Mouse (Mus musculus): ENCODE measurements around the gene Irf2bp1. TPM values are rescaled to one million over a fixed set of nuclear protein-coding genes. Genes with fewer than 3 reads are reported as not detected.

Irf2bp1 gene
- polyA plus RNA-seq, 1 experiment from 2014 or later = 9.8 TPM

- Histone ChIP-seq H3K9me3 (ENCODE audit: control insufficient read depth, low read length) (no peaks in the 10 kb centered on the region), H3K9ac (ENCODE audit: low read length) (no peak overlapping the region), H3K36me3 (ENCODE audit: control insufficient read depth, insufficient read depth, low read length) (no peaks in the 10 kb centered on the region), H3K27ac (replicated peaks) (no peak overlapping the region), H3K4me2 (replicated peaks; ENCODE audit: low read depth) (no peak overlapping the region), H3K4me1 (replicated peaks; ENCODE audit: control insufficient read depth, insufficient read depth) (no peaks in the 10 kb centered on the region), H3K4me3 (ENCODE audit: low read depth, low read length) (no peak overlapping the region), H3K27me3 (ENCODE audit: control insufficient read depth, insufficient read depth, low read length) (no peaks in the 10 kb centered on the region)
- ATAC-seq (ENCODE audit: low FRiP score, low TSS enrichment) (no peak), DNase-seq (ENCODE audit: low spot score) (no peak)
- WGBS = 82% methylated on average over 4 of the region's 4 CpGs
- TF ChIP-seq CTCF (IDR thresholded peaks at IDR 0.05; ENCODE audit: low read depth) (no peak), EP300 (optimal IDR thresholded peaks at IDR 0.05) (no peak)
These were observed 12.2 kb downstream of the Irf2bp1 start for GRCm38 (mm10) chr7:19016042-19016441.

GRCm38 (mm10) chr7:19017909-19018308, 14.1 kb downstream of the Irf2bp1 start:
- H3K4me1 ChIP-seq (replicated peaks; ENCODE audit: control insufficient read depth, insufficient read depth) = no peaks in the 10 kb centered on the region
- H3K9me3 ChIP-seq (ENCODE audit: control insufficient read depth, low read length) = no peaks in the 10 kb centered on the region
- DNase-seq (ENCODE audit: low spot score) (no peak), ATAC-seq (ENCODE audit: low FRiP score, low TSS enrichment) (no peak)
- no peaks in the 10 kb centered on the region for H3K27me3 ChIP-seq (ENCODE audit: control insufficient read depth, insufficient read depth, low read length)
- H3K27ac ChIP-seq (replicated peaks) = no peak overlapping the region
- no peak overlapping the region for H3K9ac ChIP-seq (ENCODE audit: low read length)
- no peak overlapping the region for H3K4me2 ChIP-seq (replicated peaks; ENCODE audit: low read depth)
- no peak for TF ChIP-seq EP300 (optimal IDR thresholded peaks at IDR 0.05)
- no peak for TF ChIP-seq CTCF (IDR thresholded peaks at IDR 0.05; ENCODE audit: low read depth)
- no peaks in the 10 kb centered on the region for H3K36me3 ChIP-seq (ENCODE audit: control insufficient read depth, insufficient read depth, low read length)
- no peak overlapping the region for H3K4me3 ChIP-seq (ENCODE audit: low read depth, low read length)
- WGBS = 87% methylated on average over 7 of the region's 7 CpGs

- Histone ChIP-seq H3K4me2 (replicated peaks; ENCODE audit: low read depth) (peak overlapping the region; percentile 45), H3K36me3 (ENCODE audit: control insufficient read depth, insufficient read depth, low read length) (no peaks in the 10 kb centered on the region), H3K27ac (replicated peaks) (0 out of 2 replicates have a peak overlapping the region, but pooled peaks have one; percentile 18), H3K4me3 (ENCODE audit: low read depth, low read length) (no peak overlapping the region; the same call in 1 of the 2 replicates), H3K4me1 (replicated peaks; ENCODE audit: control insufficient read depth, insufficient read depth) (no peaks in the 10 kb centered on the region), H3K9me3 (ENCODE audit: control insufficient read depth, low read length) (no peaks in the 10 kb centered on the region), H3K9ac (ENCODE audit: low read length) (no peak overlapping the region), H3K27me3 (ENCODE audit: control insufficient read depth, insufficient read depth, low read length) (0 out of 2 replicates have a peak, but pooled peaks cover 7% of the 10 kb centered on the region)
- 13% methylated on average over 8 of the region's 8 CpGs for WGBS
- no peak for TF ChIP-seq CTCF (IDR thresholded peaks at IDR 0.05; ENCODE audit: low read depth)
- no peak for TF ChIP-seq EP300 (optimal IDR thresholded peaks at IDR 0.05)
- ATAC-seq (ENCODE audit: low FRiP score, low TSS enrichment) = no peak
- DNase-seq (ENCODE audit: low spot score) = no peak
These were observed 17.2 kb downstream of the Irf2bp1 start for GRCm38 (mm10) chr7:19021048-19021447.

- Histone ChIP-seq H3K9me3 (ENCODE audit: control insufficient read depth, low read length) (no peaks in the 10 kb centered on the region), H3K9ac (ENCODE audit: low read length) (peak overlapping the region; percentile 48), H3K36me3 (ENCODE audit: control insufficient read depth, insufficient read depth, low read length) (no peaks in the 10 kb centered on the region), H3K27me3 (ENCODE audit: control insufficient read depth, insufficient read depth, low read length) (0 out of 2 replicates have a peak, but pooled peaks cover 7% of the 10 kb centered on the region), H3K4me2 (replicated peaks; ENCODE audit: low read depth) (peak overlapping the region; percentile 45), H3K4me3 (ENCODE audit: low read depth, low read length) (peak overlapping the region; percentile 42), H3K4me1 (replicated peaks; ENCODE audit: control insufficient read depth, insufficient read depth) (no peaks in the 10 kb centered on the region), H3K27ac (replicated peaks) (peak overlapping the region; percentile 70)
- ATAC-seq (ENCODE audit: low FRiP score, low TSS enrichment) (no peak), DNase-seq (ENCODE audit: low spot score) (peak; percentile 67)
- TF ChIP-seq EP300 (optimal IDR thresholded peaks at IDR 0.05) = no peak
- TF ChIP-seq CTCF (IDR thresholded peaks at IDR 0.05; ENCODE audit: low read depth) = no peak
- WGBS = 39% methylated on average over 18 of the region's 18 CpGs
These were observed 18.5 kb downstream of the Irf2bp1 start for GRCm38 (mm10) chr7:19022189-19022958.

- Histone ChIP-seq H3K4me3 (ENCODE audit: low read depth, low read length) (peak within 1 kb of the TSS; percentile 97), H3K4me1 (replicated peaks; ENCODE audit: control insufficient read depth, insufficient read depth) (no peaks in the 10 kb centered on the region), H3K9me3 (ENCODE audit: control insufficient read depth, low read length) (no peaks in the 10 kb centered on the region), H3K27ac (replicated peaks) (peak within 1 kb of the TSS; percentile 73), H3K36me3 (ENCODE audit: control insufficient read depth, insufficient read depth, low read length) (no peaks in the 10 kb centered on the region), H3K9ac (ENCODE audit: low read length) (peak within 1 kb of the TSS; percentile 88), H3K27me3 (ENCODE audit: control insufficient read depth, insufficient read depth, low read length) (0 out of 2 replicates have a peak, but pooled peaks cover 7% of the 10 kb centered on the region), H3K4me2 (replicated peaks; ENCODE audit: low read depth) (peak within 1 kb of the TSS; percentile 92)
- 1% methylated on average over 29 of the region's 30 CpGs for WGBS
- DNase-seq (ENCODE audit: low spot score) (peak; percentile 89), ATAC-seq (ENCODE audit: low FRiP score, low TSS enrichment) (peak; percentile 71)
- TF ChIP-seq CTCF (IDR thresholded peaks at IDR 0.05; ENCODE audit: low read depth) (peak; percentile 68), EP300 (optimal IDR thresholded peaks at IDR 0.05) (no peak)
These were observed 19.5 kb downstream of the Irf2bp1 start, which contains the start of gene Foxa3 for GRCm38 (mm10) chr7:19023357-19023814. TSS of gene Foxa3 (minus strand) at chr7:19023538.

GRCm38 (mm10) chr7:19024096-19024506, 20.3 kb downstream of the Irf2bp1 start, which contains the start of gene Sympk:
TSS of gene Sympk (plus strand) at chr7:19024377.
- Histone ChIP-seq H3K36me3 (ENCODE audit: control insufficient read depth, insufficient read depth, low read length) (peaks cover 1% of the 10 kb centered on the region), H3K27ac (replicated peaks) (peak within 1 kb of the TSS; percentile 73), H3K4me3 (ENCODE audit: low read depth, low read length) (peak within 1 kb of the TSS; percentile 97), H3K9ac (ENCODE audit: low read length) (peak within 1 kb of the TSS; percentile 88), H3K27me3 (ENCODE audit: control insufficient read depth, insufficient read depth, low read length) (0 out of 2 replicates have a peak, but pooled peaks cover 7% of the 10 kb centered on the region), H3K9me3 (ENCODE audit: control insufficient read depth, low read length) (no peaks in the 10 kb centered on the region), H3K4me2 (replicated peaks; ENCODE audit: low read depth) (peak within 1 kb of the TSS; percentile 92), H3K4me1 (replicated peaks; ENCODE audit: control insufficient read depth, insufficient read depth) (no peaks in the 10 kb centered on the region)
- WGBS = under 1% methylated on average over 50 of the region's 50 CpGs
- no peak for TF ChIP-seq EP300 (optimal IDR thresholded peaks at IDR 0.05)
- DNase-seq (ENCODE audit: low spot score) (peak; percentile 96), ATAC-seq (ENCODE audit: low FRiP score, low TSS enrichment) (peak; percentile 93)
